Mouse (Mus musculus) olfactory bulb, adult 2 months (tissue): ENCODE results near the gene Arl15.

ENCODE experiments used
- CTCF ChIP-seq: fragments of 200-500 bp; IDR thresholded peaks from 2 replicates; pipeline ENCODE4 v1.5.1; 2012; ENCODE audit warnings: low read depth, mild to moderate bottlenecking, low read length, moderate library complexity; ENCODE audit not compliant: insufficient read depth
- POLR2A ChIP-seq: fragments of 200-500 bp; IDR thresholded peaks from 2 replicates; pipeline ENCODE4 v1.6.1; 2012; ENCODE audit warnings: mild to moderate bottlenecking, low read depth, low read length, moderate library complexity; ENCODE audit not compliant: insufficient read depth

DNA sequence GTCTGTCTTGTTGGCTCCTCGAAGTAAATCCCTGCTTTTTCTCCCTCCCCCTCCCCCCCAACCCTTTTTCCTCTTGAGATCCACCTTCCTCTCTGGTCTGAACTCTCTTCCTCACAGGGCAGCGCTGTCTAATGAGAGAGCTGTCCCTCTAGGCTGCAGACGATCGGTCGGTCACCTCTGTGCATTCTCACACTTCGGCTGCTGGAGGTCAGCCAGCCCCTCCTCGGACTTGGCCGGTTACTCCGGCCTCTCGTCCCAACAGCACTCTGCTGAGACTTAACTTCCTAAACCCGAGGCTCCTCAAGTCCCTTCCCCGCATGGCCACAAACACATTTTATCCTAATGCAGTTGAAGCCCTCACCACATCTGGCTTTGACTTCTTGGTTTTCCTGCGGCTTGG is 77.5 kb downstream of the Arl15 start:
- no peak for TF ChIP-seq CTCF
- TF ChIP-seq POLR2A = no peak
